Mouse (Mus musculus) limb, embryonic 13.5 days (tissue): Measurements from ENCODE around the gene Vps13c. TPM values are rescaled to one million over a fixed set of nuclear protein-coding genes. Genes with fewer than 3 reads are reported as not detected.

ENCODE experiments used
- ATAC-seq: fragments of 200-750 bp; cut with Nextera tagmentation; 2 replicates; pipeline ENCODE4 v1.8.0; 2017; ENCODE audit warnings: low read depth, moderate number of reproducible peaks, moderate TSS enrichment; ENCODE audit not compliant: low FRiP score
- H3K27ac ChIP-seq: fragments of 300-500 bp; sonication (generic); 2 replicates; pipeline ENCODE4 v1.5.1; 2015; ENCODE audit warnings: inconsistent platforms, mild to moderate bottlenecking, moderate library complexity
- H3K27me3 ChIP-seq: fragments of 300-500 bp; sonication (generic); 2 replicates; pipeline ENCODE4 v1.6.1; 2015; ENCODE audit warnings: mild to moderate bottlenecking, inconsistent platforms
- H3K36me3 ChIP-seq: fragments of 300-500 bp; sonication (generic); 2 replicates; pipeline ENCODE4 v1.6.1; 2015; ENCODE audit warnings: inconsistent platforms, mild to moderate bottlenecking, moderate library complexity
- H3K4me1 ChIP-seq: fragments of 300-500 bp; sonication (generic); 2 replicates; pipeline ENCODE4 v1.6.1; 2015; ENCODE audit warnings: inconsistent platforms
- H3K4me2 ChIP-seq: fragments of 300-500 bp; sonication (generic); replicated peaks from 2 replicates; pipeline ENCODE4 v1.6.1; 2015; ENCODE audit warnings: inconsistent platforms, mild to moderate bottlenecking, moderate library complexity
- H3K4me3 ChIP-seq: fragments of 300-500 bp; sonication (generic); 2 replicates; pipeline ENCODE4 v1.5.1; 2015; ENCODE audit warnings: moderate library complexity, mild to moderate bottlenecking, inconsistent platforms
- H3K9ac ChIP-seq: fragments of 300-500 bp; sonication (generic); 2 replicates; pipeline ENCODE4 v1.6.1; 2015; ENCODE audit warnings: mild to moderate bottlenecking, inconsistent platforms
- H3K9me3 ChIP-seq: fragments of 300-500 bp; sonication (generic); 2 replicates; pipeline ENCODE4 v1.6.1; 2016; ENCODE audit warnings: inconsistent platforms
- WGBS: fragments of 180-500 bp; shearing (Covaris S2); methylation state at CpG from one replicate; pipeline ENCODE4 v1.1.7; 2015; 5-methylcytosine and 5-hydroxymethylcytosine counted together
- polyA plus RNA-seq: library from polyadenylated mRNA; unstranded; fragments of >200 nt; fragmentation: Nextera tagmentation; extraction: Ambion mirVana; gene quantifications from 2 replicates; pipeline ENCODE4 v1.2.1, GENCODE M21; 2015

Vps13c gene
- polyA plus RNA-seq, 1 experiment from 2014 or later = 4.6 TPM

DNA sequence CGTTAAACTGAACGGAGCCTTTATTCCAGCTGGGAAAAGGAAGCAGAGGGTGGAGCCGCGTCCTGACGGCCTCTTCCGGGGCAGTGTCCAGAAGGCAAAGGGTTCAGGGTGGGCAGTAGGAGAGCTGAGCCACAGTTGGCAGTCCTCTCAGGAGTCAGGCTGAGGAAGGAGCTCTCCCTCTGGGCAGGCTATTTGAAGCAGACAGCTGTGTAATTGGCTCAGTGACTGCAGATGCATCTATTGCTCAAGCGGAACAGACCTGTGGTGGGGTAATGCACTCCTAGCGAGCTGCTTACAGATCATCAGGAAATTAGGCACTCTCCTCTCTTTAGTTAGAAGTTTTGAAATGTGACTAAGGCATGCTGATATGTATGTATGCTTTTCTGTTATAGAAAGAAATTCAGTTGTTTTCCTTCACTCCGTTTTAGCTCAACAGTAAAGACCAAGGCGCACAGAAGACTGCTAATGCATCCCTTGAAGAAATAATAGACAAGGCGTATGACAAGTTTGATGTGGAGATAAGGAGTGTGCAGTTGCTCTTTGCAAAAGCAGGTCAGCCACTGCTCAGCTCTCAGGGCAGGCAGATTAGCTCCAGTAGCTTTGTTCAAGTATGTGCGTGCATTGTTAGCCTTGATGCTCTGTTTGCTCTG, 56.6 kb downstream of the Vps13c start:
- H3K9ac ChIP-seq = no peak overlapping the region
- peaks cover 39% of the 10 kb centered on the region for H3K36me3 ChIP-seq
- H3K27me3 ChIP-seq = no peaks in the 10 kb centered on the region
- no peak for ATAC-seq
- no peak overlapping the region for H3K4me3 ChIP-seq
- no peak overlapping the region for H3K27ac ChIP-seq
- 87% methylated on average over 12 of the region's 12 CpGs for WGBS
- no peak overlapping the region for H3K4me2 ChIP-seq
- H3K9me3 ChIP-seq = no peaks in the 10 kb centered on the region
- no peaks in the 10 kb centered on the region for H3K4me1 ChIP-seq

DNA sequence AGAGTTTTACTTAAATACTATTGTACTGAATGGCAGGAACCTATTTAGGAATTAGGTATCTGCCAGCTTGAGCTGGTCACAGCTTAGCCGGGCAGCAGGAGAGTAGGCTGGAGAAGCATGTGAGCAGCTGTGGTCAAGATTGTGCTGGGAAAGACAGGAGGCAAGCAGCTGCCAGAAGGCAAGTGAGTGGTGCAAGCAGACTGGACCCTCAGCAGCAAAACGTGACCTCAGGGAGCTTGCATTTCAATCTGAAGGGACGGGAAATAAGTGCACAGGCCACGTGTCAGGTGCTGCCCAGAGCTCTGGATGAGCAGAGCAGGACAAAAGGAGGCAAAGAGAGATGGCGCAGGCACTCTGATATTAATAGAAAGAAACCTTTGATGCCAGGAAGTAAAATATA, 60.2 kb downstream of the Vps13c start:
- Histone ChIP-seq H3K4me1 (no peaks in the 10 kb centered on the region), H3K4me3 (no peak overlapping the region), H3K27me3 (no peaks in the 10 kb centered on the region), H3K9ac (no peak overlapping the region), H3K36me3 (peaks cover 34% of the 10 kb centered on the region), H3K4me2 (no peak overlapping the region), H3K9me3 (no peaks in the 10 kb centered on the region), H3K27ac (no peak overlapping the region)
- no peak for ATAC-seq
- WGBS = 65% methylated on average over 5 of the region's 5 CpGs

DNA sequence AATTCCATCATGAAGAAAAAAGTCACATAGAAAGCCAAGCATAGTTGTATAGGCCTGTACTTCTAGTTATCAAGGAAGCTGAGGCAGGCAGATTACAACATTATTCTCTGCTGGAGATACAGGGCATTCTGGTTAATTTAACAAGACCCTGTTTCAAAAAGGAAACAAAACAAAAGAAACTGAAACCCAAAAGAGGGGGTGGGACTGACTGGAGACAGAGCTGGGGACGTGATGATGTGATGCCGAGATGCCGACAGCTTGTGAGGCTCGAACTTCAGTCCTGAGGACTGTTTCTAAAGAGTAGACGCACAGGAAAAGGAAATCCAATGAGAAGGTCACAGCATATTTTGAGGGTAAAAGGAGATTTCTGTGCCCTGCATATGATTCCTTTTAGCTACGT, 64.2 kb downstream of the Vps13c start:
- H3K9ac ChIP-seq = no peak overlapping the region
- no peak overlapping the region for H3K4me3 ChIP-seq
- H3K36me3 ChIP-seq = peaks cover 53% of the 10 kb centered on the region
- no peaks in the 10 kb centered on the region for H3K27me3 ChIP-seq
- WGBS = 90% methylated on average over 6 of the region's 6 CpGs
- H3K4me1 ChIP-seq = no peaks in the 10 kb centered on the region
- H3K4me2 ChIP-seq = no peak overlapping the region
- ATAC-seq = no peak
- H3K27ac ChIP-seq = no peak overlapping the region
- H3K9me3 ChIP-seq = no peaks in the 10 kb centered on the region

DNA sequence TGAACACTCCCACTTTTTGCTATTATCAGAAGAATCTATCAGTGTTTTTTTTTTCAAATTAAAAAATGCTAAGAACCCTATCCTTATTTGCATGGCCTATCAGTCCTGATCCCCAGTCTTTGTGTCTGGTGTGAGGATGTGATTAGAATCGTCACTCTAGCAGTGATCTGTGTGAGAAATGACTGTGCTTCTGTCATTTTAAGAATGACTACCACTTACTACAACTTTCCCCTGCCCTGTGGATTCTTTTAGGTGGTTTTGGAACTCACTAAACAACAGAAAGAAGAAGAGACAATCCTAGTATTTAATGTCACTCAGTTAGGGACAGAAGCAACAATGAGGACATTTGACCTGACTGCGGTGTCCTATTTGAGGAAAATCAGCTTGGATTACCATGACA, 65.3 kb downstream of the Vps13c start:
- Histone ChIP-seq H3K4me1 (no peaks in the 10 kb centered on the region), H3K9me3 (no peaks in the 10 kb centered on the region), H3K4me3 (no peak overlapping the region), H3K27me3 (no peaks in the 10 kb centered on the region), H3K27ac (no peak overlapping the region), H3K4me2 (no peak overlapping the region), H3K9ac (no peak overlapping the region), H3K36me3 (peaks cover 65% of the 10 kb centered on the region)
- ATAC-seq = no peak
- WGBS = 93% methylated on average over 2 of the region's 2 CpGs

DNA sequence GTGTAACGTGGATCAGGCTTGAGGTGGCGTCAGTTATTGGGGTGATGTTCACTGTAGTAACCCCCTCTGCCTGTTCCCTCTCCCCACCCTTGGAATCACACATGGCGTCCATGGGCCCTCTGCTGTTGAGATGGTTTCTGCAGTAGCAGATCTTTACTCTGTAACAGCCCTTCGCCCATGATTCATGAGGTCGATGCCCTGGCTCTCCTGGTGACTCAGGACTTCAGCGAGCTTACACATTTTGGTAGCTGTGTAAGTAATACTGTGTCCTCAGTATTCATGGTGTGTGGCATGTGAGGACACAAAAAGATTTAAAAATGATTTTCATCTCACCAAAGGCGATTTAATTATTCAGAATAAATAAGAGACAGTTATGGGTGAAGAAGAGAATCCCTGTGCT, 74.5 kb downstream of the Vps13c start:
- Histone ChIP-seq H3K4me3 (no peak overlapping the region), H3K9me3 (no peaks in the 10 kb centered on the region), H3K36me3 (peaks cover 48% of the 10 kb centered on the region), H3K4me2 (no peak overlapping the region), H3K27ac (no peak overlapping the region), H3K4me1 (no peaks in the 10 kb centered on the region), H3K27me3 (no peaks in the 10 kb centered on the region), H3K9ac (no peak overlapping the region)
- ATAC-seq = no peak
- WGBS = 89% methylated on average over 7 of the region's 7 CpGs

DNA sequence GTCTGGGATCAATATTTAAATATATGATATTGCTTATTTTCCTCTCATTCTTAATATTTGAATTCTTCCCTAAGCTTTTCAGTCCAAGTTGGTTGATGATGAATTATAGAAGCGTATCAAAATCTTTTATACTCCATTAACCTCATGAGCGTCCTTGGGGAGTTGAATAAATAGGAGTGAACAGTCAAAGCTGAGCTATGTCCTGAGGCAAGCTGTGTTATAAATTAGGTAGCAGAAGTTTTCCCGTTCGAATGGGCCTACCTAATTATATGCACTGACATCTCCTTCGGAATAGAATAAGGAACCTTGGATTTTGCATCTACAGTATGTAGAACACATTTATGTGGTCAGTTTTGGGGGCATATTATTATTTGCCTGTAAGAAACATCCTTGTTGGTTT, 82.2 kb downstream of the Vps13c start:
- no peaks in the 10 kb centered on the region for H3K9me3 ChIP-seq
- H3K4me1 ChIP-seq = no peaks in the 10 kb centered on the region
- H3K4me3 ChIP-seq = no peak overlapping the region
- no peak overlapping the region for H3K27ac ChIP-seq
- no peak overlapping the region for H3K4me2 ChIP-seq
- H3K36me3 ChIP-seq = peaks cover 34% of the 10 kb centered on the region
- no peaks in the 10 kb centered on the region for H3K27me3 ChIP-seq
- H3K9ac ChIP-seq = no peak overlapping the region
- no peak for ATAC-seq
- 72% methylated on average over 5 of the region's 5 CpGs for WGBS

DNA sequence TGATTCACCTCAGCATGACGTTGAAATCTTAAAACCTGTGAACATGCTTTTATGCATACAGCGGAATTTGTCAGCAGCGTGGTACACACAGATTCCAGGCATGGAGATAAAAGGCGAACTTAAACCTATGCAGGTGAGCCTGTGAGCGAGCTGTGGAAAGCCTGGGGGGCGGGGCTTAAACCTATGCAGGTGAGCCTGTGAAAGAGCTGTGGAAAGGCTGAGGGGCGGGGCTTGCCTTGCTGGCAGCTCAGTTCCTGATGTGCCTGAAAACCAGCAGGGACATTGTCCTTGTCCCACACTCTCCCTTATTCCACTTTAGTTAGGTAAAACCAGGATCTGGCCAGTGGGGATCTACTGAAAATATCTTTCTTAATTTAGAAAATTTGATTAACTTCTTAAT, 90.4 kb downstream of the Vps13c start:
- H3K4me2 ChIP-seq = no peak overlapping the region
- no peak for ATAC-seq
- H3K27ac ChIP-seq = no peak overlapping the region
- peaks cover 45% of the 10 kb centered on the region for H3K36me3 ChIP-seq
- no peaks in the 10 kb centered on the region for H3K27me3 ChIP-seq
- 68% methylated on average over 7 of the region's 7 CpGs for WGBS
- H3K9me3 ChIP-seq = no peaks in the 10 kb centered on the region
- H3K4me3 ChIP-seq = no peak overlapping the region
- no peaks in the 10 kb centered on the region for H3K4me1 ChIP-seq
- no peak overlapping the region for H3K9ac ChIP-seq

DNA sequence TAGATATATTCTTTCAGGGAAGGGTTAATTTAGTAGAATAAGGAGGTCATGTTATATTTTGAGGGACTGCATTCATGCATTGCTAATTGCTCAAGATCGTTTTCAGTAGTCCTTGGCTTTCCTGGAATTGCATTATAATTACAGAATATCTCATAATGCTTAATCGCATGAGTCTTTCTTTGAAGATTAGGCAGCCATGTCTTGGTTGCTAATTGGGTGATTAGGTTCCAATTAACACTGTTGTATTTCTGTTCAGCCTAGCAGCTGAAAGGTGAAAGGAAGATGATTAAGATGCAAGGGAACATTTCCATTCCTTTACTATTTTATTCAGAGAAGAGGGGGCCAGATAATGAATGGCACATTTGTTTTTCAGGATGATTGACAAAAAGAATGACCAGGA, 97.1 kb downstream of the Vps13c start:
- Histone ChIP-seq H3K4me2 (no peak overlapping the region), H3K9me3 (no peaks in the 10 kb centered on the region), H3K9ac (no peak overlapping the region), H3K36me3 (peaks cover 37% of the 10 kb centered on the region), H3K27me3 (no peaks in the 10 kb centered on the region), H3K4me1 (no peaks in the 10 kb centered on the region), H3K4me3 (no peak overlapping the region), H3K27ac (no peak overlapping the region)
- ATAC-seq = no peak
- 74% methylated on average over 2 of the region's 2 CpGs for WGBS

DNA sequence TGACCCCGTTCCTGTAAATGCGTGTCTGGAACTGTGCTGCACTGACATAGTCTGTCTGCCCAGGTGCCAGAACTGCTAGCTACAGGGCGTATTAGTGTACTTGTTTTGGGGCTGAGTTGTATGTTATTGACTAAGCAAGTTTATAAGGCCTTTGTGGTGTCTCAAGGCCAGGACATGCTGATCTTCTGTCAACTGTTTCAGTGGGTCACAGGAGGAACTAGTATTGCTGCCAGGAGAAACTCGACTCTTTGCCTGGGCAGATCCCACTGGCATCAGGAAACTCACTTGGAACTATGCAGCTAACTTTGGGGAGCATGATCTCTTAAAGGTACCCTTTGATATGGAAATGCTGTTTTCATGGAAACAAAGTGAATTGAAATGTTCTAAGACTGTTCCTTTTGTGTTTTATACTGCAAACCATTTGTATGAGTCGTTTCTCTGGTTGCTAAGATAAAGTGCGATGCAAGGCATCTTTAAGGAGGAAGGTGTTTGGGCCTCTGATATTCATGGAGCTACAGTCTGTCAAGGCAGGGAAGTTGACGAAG, 115.3 kb downstream of the Vps13c start:
- Histone ChIP-seq H3K9me3 (no peaks in the 10 kb centered on the region), H3K36me3 (peaks cover 67% of the 10 kb centered on the region), H3K4me2 (no peak overlapping the region), H3K4me3 (no peak overlapping the region), H3K9ac (no peak overlapping the region), H3K27ac (no peak overlapping the region), H3K4me1 (no peaks in the 10 kb centered on the region), H3K27me3 (no peaks in the 10 kb centered on the region)
- WGBS = 83% methylated on average over 7 of the region's 7 CpGs
- ATAC-seq = no peak

DNA sequence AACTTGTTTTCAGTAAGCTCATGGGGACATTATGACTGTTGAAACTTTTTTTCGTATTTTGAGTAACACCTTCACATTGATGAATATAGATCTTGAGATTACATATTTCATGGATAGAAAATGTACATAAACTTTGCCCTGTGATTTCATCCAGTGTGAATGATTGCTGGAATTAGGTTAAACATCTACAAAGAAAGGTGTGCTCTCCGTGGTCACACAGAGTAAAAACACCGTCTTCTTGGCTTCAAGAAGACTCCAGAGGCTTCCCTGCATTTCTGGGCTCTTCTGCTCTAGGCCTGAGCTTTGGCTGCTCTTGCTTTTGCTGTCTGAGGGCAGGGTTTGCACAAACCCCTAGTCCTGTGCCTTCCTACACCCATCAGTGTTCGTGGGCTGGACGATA, 121.8 kb downstream of the Vps13c start:
- peaks cover 41% of the 10 kb centered on the region for H3K36me3 ChIP-seq
- ATAC-seq = no peak
- peaks cover 5% of the 10 kb centered on the region; the same call in 1 of the 2 replicates for H3K9me3 ChIP-seq
- H3K4me3 ChIP-seq = no peak overlapping the region
- no peak overlapping the region for H3K9ac ChIP-seq
- WGBS = 95% methylated on average over 5 of the region's 5 CpGs
- no peaks in the 10 kb centered on the region for H3K4me1 ChIP-seq
- H3K27me3 ChIP-seq = no peaks in the 10 kb centered on the region
- H3K4me2 ChIP-seq = no peak overlapping the region
- no peak overlapping the region for H3K27ac ChIP-seq

DNA sequence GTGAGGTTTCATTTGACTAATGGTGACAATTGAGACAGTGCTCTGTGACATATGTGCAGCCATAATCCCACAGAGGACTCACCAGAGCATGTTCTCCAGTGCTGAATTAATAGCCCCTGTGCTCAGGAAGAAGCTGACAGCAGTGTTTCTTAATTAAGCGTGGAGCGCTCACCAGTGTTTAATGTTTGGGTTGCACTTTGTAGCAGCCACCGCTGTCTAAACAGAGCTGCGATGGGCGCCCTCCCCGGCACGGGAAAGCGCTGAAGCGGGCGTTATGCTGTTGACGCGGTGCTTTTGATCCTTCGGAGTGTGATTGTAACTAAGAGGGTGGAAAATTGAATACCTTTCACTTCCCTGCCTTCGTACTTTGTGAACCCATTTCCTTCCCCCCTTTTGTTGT, 125.7 kb downstream of the Vps13c start:
- ATAC-seq = no peak
- Histone ChIP-seq H3K27ac (no peak overlapping the region), H3K9ac (no peak overlapping the region), H3K27me3 (no peaks in the 10 kb centered on the region), H3K36me3 (peaks cover 34% of the 10 kb centered on the region), H3K4me2 (no peak overlapping the region), H3K4me1 (no peaks in the 10 kb centered on the region), H3K4me3 (no peak overlapping the region), H3K9me3 (peaks cover 5% of the 10 kb centered on the region; the same call in 1 of the 2 replicates)
- 75% methylated on average over 14 of the region's 14 CpGs for WGBS

DNA sequence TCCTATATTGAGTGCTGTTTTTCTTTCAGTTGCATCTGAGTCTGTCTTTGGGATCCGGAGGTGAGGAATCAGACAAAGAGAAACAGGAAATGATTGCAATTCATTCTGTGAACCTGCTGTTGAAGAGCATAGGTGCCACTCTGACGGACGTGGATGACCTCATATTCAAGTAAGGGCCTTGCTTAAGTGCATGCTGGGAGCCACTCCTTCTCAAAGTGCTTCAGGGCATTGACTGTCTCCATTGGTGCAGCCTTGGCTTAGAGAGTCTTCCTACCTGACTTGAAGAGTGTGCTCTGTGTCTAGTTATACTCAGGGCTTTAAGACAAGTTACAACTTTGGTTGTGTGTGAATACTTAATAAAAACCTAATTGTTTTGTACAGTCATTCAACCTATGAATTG, 126.8 kb downstream of the Vps13c start:
- Histone ChIP-seq H3K27ac (no peak overlapping the region), H3K36me3 (peaks cover 31% of the 10 kb centered on the region)
- WGBS = 85% methylated on average over 3 of the region's 3 CpGs

DNA sequence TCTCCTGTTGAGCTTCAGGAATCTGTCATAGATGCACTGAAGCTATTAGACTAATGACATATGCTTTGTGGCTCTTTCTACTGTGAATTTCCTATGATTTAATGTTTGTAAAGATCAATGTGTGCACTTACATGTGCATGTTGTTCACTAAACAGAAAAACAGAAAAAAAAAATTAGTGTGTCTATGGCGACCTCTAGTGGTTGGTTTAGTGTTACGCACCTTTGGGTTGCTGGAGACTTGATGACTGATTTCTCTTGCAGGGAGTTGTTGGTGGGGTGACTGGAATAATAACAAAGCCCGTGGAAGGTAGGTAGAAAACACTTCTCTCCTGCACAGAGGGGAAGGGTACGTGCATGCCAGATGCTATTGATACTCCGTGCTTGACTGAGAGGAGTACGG, 133.3 kb downstream of the Vps13c start:
- no peaks in the 10 kb centered on the region for H3K9me3 ChIP-seq
- H3K4me2 ChIP-seq = no peak overlapping the region
- H3K4me1 ChIP-seq = no peaks in the 10 kb centered on the region
- no peak overlapping the region for H3K9ac ChIP-seq
- peaks cover 32% of the 10 kb centered on the region for H3K36me3 ChIP-seq
- H3K27me3 ChIP-seq = no peaks in the 10 kb centered on the region
- ATAC-seq = no peak
- H3K27ac ChIP-seq = no peak overlapping the region
- no peak overlapping the region for H3K4me3 ChIP-seq
- WGBS = 38% methylated on average over 6 of the region's 6 CpGs

More for the DNA sequence above, 126.8 kb downstream of the Vps13c start:
- Histone ChIP-seq H3K4me3 (no peak overlapping the region), H3K4me2 (no peak overlapping the region), H3K27me3 (no peaks in the 10 kb centered on the region), H3K9ac (no peak overlapping the region), H3K9me3 (peaks cover 5% of the 10 kb centered on the region; the same call in 1 of the 2 replicates), H3K4me1 (no peaks in the 10 kb centered on the region)
- ATAC-seq = no peak
